ENCODE assay signal across 34 mouse cellular contexts in the genomic region with DNA sequence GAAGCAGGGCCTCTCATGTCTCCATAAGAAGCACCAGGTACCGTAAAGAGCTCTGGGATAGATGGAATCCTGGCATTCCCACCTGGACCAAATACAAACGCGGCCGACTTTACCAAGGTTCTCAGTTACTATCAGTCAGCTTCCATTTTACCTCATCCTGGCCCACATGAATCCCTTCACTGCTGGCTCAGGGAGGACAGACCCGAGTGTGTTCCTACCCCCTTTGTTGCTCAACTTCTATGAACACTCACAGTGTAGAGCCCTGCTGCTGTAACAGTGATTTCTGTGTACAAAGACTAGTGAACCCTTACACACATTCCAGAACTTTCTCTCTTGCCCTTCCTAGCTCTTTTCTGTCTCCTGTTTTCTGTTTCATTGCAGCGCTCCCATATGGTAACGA.
"Had no signal": no experiment of that assay in that cellular context is flagged by ENCODE, and none has a peak within 500 bp of the region (broad histone marks: within the 10 kb centered on the region; RNA-seq: fewer than 3 reads in every experiment).

No protein-coding gene starts in this region.

- H3K27ac ChIP-seq: heart, embryonic 10.5 days; heart, embryonic 13.5 days; heart, embryonic 15.5 days; hindbrain, embryonic 10.5 days; hindbrain, embryonic 12.5 days; hindbrain, embryonic 13.5 days; hindbrain, embryonic 14.5 days; hindbrain, embryonic 15.5 days; hindbrain, postnatal 0 days; intestine, embryonic 15.5 days; kidney, embryonic 15.5 days; kidney, postnatal 0 days; layer of hippocampus, adult 2 months had no signal

- DNase-seq: heart, postnatal 10 days; heart, postnatal 14 days; heart, postnatal 36 days; heart, postnatal 4 days; kidney, adult 11 months; kidney, adult 18-20 months; kidney, adult 2 months; kidney, adult 8-10 months; kidney, adult 9 months; kidney, postnatal 10 days; kidney, postnatal 14 days; kidney, postnatal 25 days; kidney, postnatal 36 days; kidney, postnatal 4 days; layer of hippocampus, adult 9-11 months; layer of hippocampus, postnatal 36 days had no signal

- H3K9ac ChIP-seq: heart, embryonic 13.5 days; heart, embryonic 15.5 days; hindbrain, embryonic 12.5 days; hindbrain, embryonic 13.5 days; hindbrain, embryonic 14.5 days; hindbrain, embryonic 15.5 days; intestine, embryonic 15.5 days; kidney, embryonic 15.5 days had no signal

- H3K4me1 ChIP-seq: heart, embryonic 10.5 days; heart, embryonic 15.5 days; intestine, embryonic 15.5 days; kidney, embryonic 15.5 days had no signal

- H3K27me3 ChIP-seq: heart, embryonic 13.5 days; heart, embryonic 15.5 days; hindbrain, embryonic 12.5 days; hindbrain, embryonic 13.5 days; hindbrain, embryonic 15.5 days; intestine, embryonic 15.5 days; kidney, embryonic 15.5 days had no signal

- H3K4me3 ChIP-seq: heart, embryonic 10.5 days; heart, embryonic 13.5 days; heart, embryonic 15.5 days; hindbrain, embryonic 10.5 days; hindbrain, embryonic 12.5 days; hindbrain, embryonic 13.5 days; hindbrain, embryonic 15.5 days; intestine, embryonic 15.5 days; kidney, embryonic 15.5 days; layer of hippocampus, adult 2 months had no signal

- H3K4me2 ChIP-seq: heart, embryonic 11.5 days; heart, embryonic 13.5 days; heart, embryonic 15.5 days; hindbrain, embryonic 12.5 days; hindbrain, embryonic 13.5 days; hindbrain, embryonic 14.5 days; hindbrain, embryonic 15.5 days; intestine, embryonic 15.5 days; kidney, embryonic 15.5 days had no signal

- H3K9me3 ChIP-seq: heart, embryonic 10.5 days; heart, embryonic 13.5 days; heart, embryonic 15.5 days; hindbrain, embryonic 10.5 days; hindbrain, embryonic 12.5 days; hindbrain, embryonic 13.5 days; hindbrain, embryonic 15.5 days; intestine, embryonic 15.5 days; kidney, embryonic 15.5 days had no signal

- H3K36me3 ChIP-seq: heart, embryonic 10.5 days; heart, embryonic 13.5 days; heart, embryonic 15.5 days; hindbrain, embryonic 10.5 days; hindbrain, embryonic 12.5 days; hindbrain, embryonic 13.5 days; hindbrain, embryonic 15.5 days; intestine, embryonic 15.5 days; kidney, embryonic 15.5 days had no signal

- ATAC-seq: hindbrain, embryonic 16.5 days; hindbrain, postnatal 0 days; inflammation-experienced regulatory T-cells, adult 6 months; intestine, embryonic 15.5 days; intestine, embryonic 16.5 days; intestine, postnatal 0 days had no signal
